Mouse (Mus musculus): ENCODE measurements at regions not wholly inside any gene's neighbourhood (a gene's known extent, or its start where the extent isn't known, plus 50 kb on each side); places are given as distances from the start of the nearest gene placed in this dataset.

DNA sequence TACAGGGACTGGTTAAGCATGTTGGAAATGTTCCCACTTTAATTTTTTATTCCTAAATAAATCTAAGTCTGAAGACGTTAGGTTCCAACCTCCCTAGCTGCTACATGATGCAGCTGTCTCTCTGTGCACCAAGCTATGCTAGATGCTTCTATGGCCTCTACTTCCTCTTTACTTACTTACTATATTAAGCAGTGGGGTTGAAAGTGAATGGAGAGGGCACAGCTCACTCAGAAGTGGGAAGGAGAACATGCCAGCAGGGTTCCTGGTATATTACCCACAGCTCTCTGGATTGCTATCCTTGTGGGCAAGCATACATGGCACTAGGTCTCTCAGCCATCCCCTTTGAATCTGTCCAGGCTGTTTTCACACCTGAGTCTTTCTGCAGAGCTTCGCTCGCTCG lies 61.4 kb upstream of the Nabp1 start:
- ATAC-seq (replicated peaks; ENCODE audit: poor library complexity), result peak; percentile 89

- ATAC-seq (replicated peaks; ENCODE audit: poor library complexity), result no peak
Observed at GRCm38 (mm10) chr1:51538836-51539235, 60.6 kb upstream of the Nabp1 start.

DNA sequence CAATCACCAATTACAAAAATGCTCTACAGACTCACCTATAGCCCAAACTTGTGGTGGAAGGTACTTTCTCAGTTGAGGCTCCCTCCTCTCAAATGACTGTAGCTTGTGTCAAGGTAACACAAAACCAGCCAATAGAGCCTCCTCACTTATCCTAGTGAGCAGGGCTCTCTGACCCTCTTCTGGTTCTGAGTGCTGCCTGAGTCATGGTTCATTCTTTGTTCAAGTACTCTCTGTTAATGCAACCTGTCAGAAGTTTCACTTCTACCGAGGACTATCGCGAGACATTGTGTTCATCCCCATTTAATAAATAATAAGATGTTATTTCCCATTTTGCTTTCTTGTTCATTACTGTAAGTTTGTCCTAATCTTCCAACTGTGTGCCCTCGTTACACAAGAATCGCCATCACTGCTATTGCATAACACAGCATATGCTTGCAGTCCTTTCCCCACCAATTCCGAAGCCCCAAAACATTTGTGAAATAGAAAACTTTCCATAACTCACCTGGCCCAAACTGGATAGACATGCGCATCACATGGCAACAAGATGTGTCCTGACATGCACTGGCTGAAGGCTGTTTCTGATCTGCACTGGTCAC lies 59.6 kb upstream of the Nabp1 start:
- ATAC-seq (replicated peaks; ENCODE audit: poor library complexity), result peak; percentile 72

DNA sequence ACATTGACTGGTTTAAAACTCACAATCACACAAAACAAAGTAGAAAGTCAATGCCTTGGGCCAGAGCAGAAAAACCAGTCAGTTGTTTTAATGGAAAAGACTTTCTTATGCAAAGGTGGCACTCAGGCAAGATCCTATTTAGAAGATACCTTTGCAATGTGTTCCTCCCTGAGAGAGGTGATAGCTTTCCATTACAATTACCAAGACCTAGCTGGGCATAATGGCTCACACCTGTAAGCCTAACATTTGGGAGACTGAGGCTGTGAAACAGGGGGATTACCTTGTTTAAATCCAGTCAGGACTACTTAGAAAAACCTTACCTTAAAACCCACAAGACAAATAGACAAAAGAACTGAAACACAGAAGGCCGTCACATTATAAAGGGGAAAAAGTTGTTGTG lies 57.9 kb upstream of the Nabp1 start:
- no peak for ATAC-seq (replicated peaks; ENCODE audit: poor library complexity)

GRCm38 (mm10) chr1:51535414-51535813 lies 57.2 kb upstream of the Nabp1 start:
- no peak for ATAC-seq (replicated peaks; ENCODE audit: poor library complexity)

DNA sequence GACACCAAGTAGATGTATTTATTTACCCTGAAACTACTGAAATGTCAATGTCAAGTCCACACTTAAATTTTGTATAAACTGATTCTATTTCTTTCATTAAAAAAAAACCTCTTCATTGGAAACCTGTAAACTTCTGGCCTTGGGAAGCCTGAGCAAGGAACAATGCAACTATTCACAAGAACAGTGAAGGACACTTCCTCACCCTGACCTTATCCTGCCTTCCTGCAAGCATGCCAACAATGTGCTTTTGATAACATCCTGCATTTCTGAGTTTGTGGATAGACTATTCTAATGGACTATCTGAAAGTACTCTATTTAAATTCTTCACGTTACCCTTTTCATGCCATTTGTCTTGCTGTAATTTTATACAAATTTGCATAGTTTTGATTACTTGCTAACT lies 53.1 kb upstream of the Nabp1 start:
- no peak for ATAC-seq (replicated peaks; ENCODE audit: poor library complexity)

- peak; percentile 79 for ATAC-seq (replicated peaks; ENCODE audit: poor library complexity)
Observed at GRCm38 (mm10) chr1:51530191-51530926, 52.1 kb upstream of the Nabp1 start.

- peak; percentile 82 for ATAC-seq (replicated peaks; ENCODE audit: poor library complexity)
Observed at GRCm38 (mm10) chr1:51529653-51530052, 51.4 kb upstream of the Nabp1 start.

DNA sequence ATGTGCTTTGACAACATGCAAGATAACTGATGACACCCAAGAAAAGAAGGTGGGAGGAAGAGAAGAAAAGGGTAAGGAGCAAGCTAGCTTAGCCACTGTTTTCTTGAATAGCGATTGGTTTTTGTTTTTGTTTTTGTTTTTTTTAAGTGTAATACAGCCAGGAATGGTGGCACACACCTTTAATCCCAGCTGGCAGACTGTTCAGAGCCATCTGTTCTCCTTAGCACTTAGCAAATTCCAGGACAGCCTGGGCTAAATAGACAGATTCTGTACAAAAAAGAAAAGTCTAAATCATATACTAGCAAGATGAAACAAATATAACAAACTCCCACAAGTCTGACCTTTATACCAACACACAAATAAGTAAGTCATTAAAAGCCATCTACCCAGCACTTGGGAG lies 50.4 kb upstream of the Nabp1 start:
- no peak for ATAC-seq (replicated peaks; ENCODE audit: poor library complexity)

Data from megakaryocyte progenitor cell, adult 5-6 weeks (primary cell).